Mouse (Mus musculus): ENCODE data around the gene Scn8a. TPM values are rescaled to one million over a fixed set of nuclear protein-coding genes. Genes with fewer than 3 reads are reported as not detected.

Scn8a gene
- total RNA-seq, 2 experiments from 2014 or later = 0.50 to 0.83 TPM

Other genes starting within 250 kb of the Scn8a start
- 10 to 100 TPM; 21.6 to 22.6 TPM for gene Smagp, start 232.9 kb upstream of the Scn8a start, total RNA-seq (2021)
- gene Bin2, start 200.3 kb upstream of the Scn8a start, total RNA-seq (2021) = 1 to 10 TPM; 1.6 to 2.0 TPM
- gene Cela1, start 181.9 kb upstream of the Scn8a start, total RNA-seq (2021) = not detected
- gene Galnt6, start 140.5 kb upstream of the Scn8a start, total RNA-seq (2021) = 1 to 10 TPM; 1.3 to 1.6 TPM
- gene Slc4a8, start 108.1 kb upstream of the Scn8a start, total RNA-seq (2021) = 1 to 10 TPM; 2.4 to 2.5 TPM
- gene Gm47841, start 177.5 kb downstream of the Scn8a start, total RNA-seq (2021) = under 1 TPM; 0.26 to 0.68 TPM
- 1 to 10 TPM; 3.2 to 4.2 TPM for gene Fignl2, start 208.7 kb downstream of the Scn8a start, total RNA-seq (2021)
- gene Ankrd33, start 245.9 kb downstream of the Scn8a start, total RNA-seq (2021) = not detected